Comparison of ENCODE assay signal across 8 mouse cellular contexts in genomic region chr9:22164711-22165668, GRCm38 (mm10). TPM values are rescaled to one million over a fixed set of nuclear protein-coding genes. Genes with fewer than 3 reads are reported as not detected.
DNase-seq lines count a peak whose midpoint lies in the region; ATAC-seq lines count a peak whose summit lies in the region.

No protein-coding gene starts in this region.

- no peaks in the 10 kb centered on the region for H3K36me3 ChIP-seq in kidney, embryonic 15.5 days
- H3K36me3 ChIP-seq in liver, embryonic 13.5 days, result no peaks in the 10 kb centered on the region

- ATAC-seq in kidney, embryonic 15.5 days (replicated peaks; ENCODE audit: low FRiP score), result peak; percentile 63
- peak; percentile 39; the same call in 1 of the 2 replicates for ATAC-seq in liver, embryonic 13.5 days (ENCODE audit: low read depth)

- peak overlapping the region; percentile 97 for H3K4me2 ChIP-seq in kidney, embryonic 15.5 days
- H3K4me2 ChIP-seq in liver, embryonic 13.5 days, result peak overlapping the region; percentile 85

- peaks cover 6% of the 10 kb centered on the region; the same call in 1 of the 2 replicates for H3K4me1 ChIP-seq in kidney, embryonic 15.5 days
- H3K4me1 ChIP-seq in liver, embryonic 13.5 days (replicated peaks), result peaks cover 11% of the 10 kb centered on the region

- no peaks in the 10 kb centered on the region for H3K27me3 ChIP-seq in kidney, embryonic 15.5 days
- H3K27me3 ChIP-seq in liver, embryonic 13.5 days, result peaks cover 31% of the 10 kb centered on the region

- H3K4me3 ChIP-seq in kidney, embryonic 15.5 days (replicated peaks), result peak overlapping the region; percentile 63
- H3K4me3 ChIP-seq in liver, embryonic 13.5 days (replicated peaks), result peak overlapping the region; percentile 61

- 0 out of 2 replicates have a peak, but pooled peaks cover 4% of the 10 kb centered on the region for H3K9me3 ChIP-seq in kidney, embryonic 15.5 days (replicated peaks)
- no peaks in the 10 kb centered on the region for H3K9me3 ChIP-seq in liver, embryonic 13.5 days (replicated peaks)

- 2% methylated on average over 53 of the region's 54 CpGs for WGBS in kidney, embryonic 15.5 days
- 2% methylated on average over 54 of the region's 54 CpGs for WGBS in liver, embryonic 13.5 days (ENCODE audit: insufficient replicate concordance)

- H3K9ac ChIP-seq in kidney, embryonic 15.5 days, result peak overlapping the region; percentile 54
- H3K9ac ChIP-seq in liver, embryonic 13.5 days, result peak overlapping the region; percentile 68

- H3K27ac ChIP-seq in kidney, embryonic 15.5 days, result no peak overlapping the region
- no peak overlapping the region for H3K27ac ChIP-seq in liver, embryonic 13.5 days

- peak; percentile 21 for DNase-seq in spleen, adult 12 weeks (ENCODE audit: low spot score)
- DNase-seq in spleen, postnatal 14 days (ENCODE audit: low spot score in 2 of 2), result no peak
- peak; percentile 37 to 43 for DNase-seq in cerebellum, postnatal 36 days
- peak; percentile 34 to 35 for DNase-seq in heart, adult 18-20 months
- DNase-seq in liver, embryonic 13.5 days, result peak; percentile 15
- peak; percentile 63 for DNase-seq in neural tube, embryonic 10.5 days (ENCODE audit: extremely low spot score, low spot score)
- DNase-seq in thymus, postnatal 36 days, result peak; percentile 47 to 56

RNA-seq across cellular contexts. Expression of gene Pigyl, which starts 8.3 kb away (rescaled TPM):
- 10 to 100 TPM; 43.8 to 55.1 TPM for total RNA-seq in heart, adult 18-20 months (2021)
- polyA plus RNA-seq in kidney, embryonic 15.5 days (2015; fragmentation: Nextera tagmentation; extraction: Ambion mirVana), result 70.0 and 73.1 TPM in 2 replicates
- 42.1 and 44.6 TPM in 2 replicates for polyA plus RNA-seq in liver, embryonic 13.5 days (2015; fragmentation: Nextera tagmentation; extraction: Ambion mirVana)

RNA-seq across cellular contexts. Expression of gene Zfp872, which starts 22.9 kb away (rescaled TPM):
- under 1 TPM; 0.13 to 0.15 TPM for total RNA-seq in heart, adult 18-20 months (2021)
- 0.31 and 0.55 TPM in 2 replicates for polyA plus RNA-seq in kidney, embryonic 15.5 days (2015; fragmentation: Nextera tagmentation; extraction: Ambion mirVana)
- polyA plus RNA-seq in liver, embryonic 13.5 days (2015; fragmentation: Nextera tagmentation; extraction: Ambion mirVana), result not detected in 2 replicates

RNA-seq across cellular contexts. Expression of gene Acp5, which starts 29.5 kb away (rescaled TPM):
- total RNA-seq in heart, adult 18-20 months (2021), result 10 to 100 TPM in 1 of 2 experiments, 1 to 10 TPM in 1; 1.9 to 12.3 TPM
- 7.3 and 23.2 TPM in 2 replicates for polyA plus RNA-seq in kidney, embryonic 15.5 days (2015; fragmentation: Nextera tagmentation; extraction: Ambion mirVana)
- 184 and 187 TPM in 2 replicates for polyA plus RNA-seq in liver, embryonic 13.5 days (2015; fragmentation: Nextera tagmentation; extraction: Ambion mirVana)

RNA-seq across cellular contexts. Expression of gene Elof1, which starts 48.0 kb away (rescaled TPM):
- total RNA-seq in heart, adult 18-20 months (2021), result 10 to 100 TPM; 35.2 to 36.2 TPM
- 193 and 194 TPM in 2 replicates for polyA plus RNA-seq in kidney, embryonic 15.5 days (2015; fragmentation: Nextera tagmentation; extraction: Ambion mirVana)
- 103 and 109 TPM in 2 replicates for polyA plus RNA-seq in liver, embryonic 13.5 days (2015; fragmentation: Nextera tagmentation; extraction: Ambion mirVana)

Comparison
In these comparisons a context has a peak if more than half of its experiments do, and no peak if none do; other contexts are left out.
1. DNase-seq: peak in spleen, adult 12 weeks (single experiment), cerebellum, postnatal 36 days (2 of 2), heart, adult 18-20 months (2 of 2), liver, embryonic 13.5 days (single experiment), neural tube, embryonic 10.5 days (single experiment) and thymus, postnatal 36 days (2 of 2); none in spleen, postnatal 14 days (0 of 2).